Mouse (Mus musculus) heart, adult 8-10 months (tissue): Measurements from ENCODE around the gene Vgf. TPM values are rescaled to one million over a fixed set of nuclear protein-coding genes. Genes with fewer than 3 reads are reported as not detected.

Experiments used
- DNase-seq: peaks from one replicate; pipeline ENCODE4 v3.0.0; 2022; ENCODE audit warnings: low spot score
- total RNA-seq, 4 experiments: library from RNA; stranded (reverse); gene quantifications; 2 replicates each; pipeline ENCODE4 v1.2.4; 2022

The Vgf gene
- total RNA-seq, 4 experiments from 2014 or later: not detected

DNA sequence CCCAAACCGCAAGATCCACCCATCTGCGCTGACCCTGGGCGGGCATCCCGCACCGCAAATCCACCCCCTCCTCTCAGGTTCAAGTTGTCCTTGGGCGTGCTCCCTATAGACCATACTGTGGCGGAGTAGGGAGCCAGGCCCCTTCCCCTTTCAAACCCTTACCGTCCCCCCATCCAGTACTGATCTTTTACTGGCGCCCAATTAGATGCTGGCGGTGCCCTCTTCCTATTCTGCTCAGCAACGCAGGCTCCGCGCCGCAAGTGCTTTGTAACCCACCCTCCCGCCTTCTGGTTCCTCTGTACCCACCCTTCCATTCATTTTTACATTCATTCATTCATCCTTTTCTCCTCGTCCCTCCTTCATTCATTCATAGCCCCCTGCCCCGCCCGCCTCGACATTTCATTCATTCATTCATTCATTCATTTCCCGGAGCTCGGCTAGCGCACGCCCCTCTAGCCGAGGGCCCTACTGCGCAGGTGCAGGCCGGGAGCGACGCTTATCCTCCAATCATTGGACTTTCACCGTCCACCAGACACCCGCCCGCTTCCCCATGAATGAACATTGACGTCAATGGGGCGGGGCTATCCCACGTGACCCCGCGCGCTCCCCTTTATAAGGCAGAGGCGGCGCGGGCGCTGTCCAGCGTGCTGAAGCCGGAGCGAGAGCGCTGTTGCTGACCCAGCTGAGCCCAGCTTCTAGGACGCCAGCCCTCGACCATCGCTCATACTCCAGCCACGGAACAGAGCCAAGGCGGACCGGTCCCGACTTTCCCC, 3.6 kb downstream of the Vgf start:
- DNase-seq: peak; percentile 91

DNA sequence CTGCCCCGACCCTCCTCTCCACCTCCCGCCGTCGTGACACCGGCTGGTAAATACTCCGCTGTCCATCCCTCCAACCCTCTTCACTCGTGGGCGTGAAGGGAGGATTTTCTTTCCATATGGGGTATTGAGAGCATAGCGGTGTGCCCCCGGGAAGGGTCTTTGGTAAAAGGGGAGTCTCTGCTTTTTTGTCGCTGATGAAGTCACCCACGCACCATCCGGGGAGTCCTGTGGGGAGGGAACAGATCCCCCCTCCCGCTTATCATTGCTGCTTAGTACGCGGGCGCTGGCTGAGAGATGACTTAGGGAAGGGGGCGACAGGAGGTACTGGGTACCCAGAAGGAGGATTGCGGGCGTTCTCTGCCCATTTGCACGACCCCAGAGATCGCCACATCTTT, 4.2 kb downstream of the Vgf start:
- no peak for DNase-seq

DNA sequence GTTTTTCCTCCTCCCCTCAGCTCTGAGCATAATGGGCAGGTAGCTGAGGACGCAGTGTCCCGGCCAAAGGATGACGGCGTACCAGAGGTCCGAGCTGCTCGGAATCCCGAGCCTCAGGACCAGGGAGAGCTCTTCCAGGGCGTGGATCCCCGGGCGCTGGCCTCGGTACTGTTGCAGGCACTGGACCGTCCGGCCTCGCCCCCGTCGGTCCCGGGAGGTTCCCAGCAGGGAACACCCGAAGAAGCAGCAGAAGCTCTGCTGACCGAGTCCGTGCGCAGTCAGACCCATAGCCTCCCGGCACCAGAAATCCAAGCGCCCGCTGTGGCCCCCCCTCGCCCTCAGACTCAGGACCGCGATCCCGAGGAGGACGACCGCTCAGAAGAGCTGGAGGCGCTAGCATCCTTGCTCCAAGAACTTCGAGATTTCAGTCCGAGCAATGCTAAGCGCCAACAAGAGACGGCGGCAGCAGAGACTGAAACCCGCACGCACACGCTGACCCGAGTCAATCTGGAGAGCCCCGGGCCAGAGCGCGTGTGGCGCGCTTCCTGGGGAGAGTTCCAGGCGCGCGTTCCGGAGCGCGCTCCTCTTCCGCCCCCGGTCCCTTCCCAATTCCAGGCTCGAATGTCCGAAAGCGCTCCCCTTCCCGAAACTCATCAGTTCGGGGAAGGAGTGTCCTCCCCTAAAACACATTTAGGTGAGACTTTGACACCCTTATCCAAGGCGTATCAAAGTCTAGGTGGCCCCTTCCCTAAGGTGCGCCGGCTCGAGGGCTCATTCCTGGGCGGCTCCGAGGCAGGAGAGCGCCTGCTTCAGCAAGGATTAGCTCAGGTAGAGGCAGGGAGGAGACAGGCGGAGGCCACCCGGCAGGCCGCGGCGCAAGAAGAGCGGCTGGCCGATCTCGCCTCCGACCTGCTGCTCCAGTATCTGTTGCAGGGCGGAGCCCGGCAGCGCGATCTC, 5.2 kb downstream of the Vgf start:
- DNase-seq: no peak

DNA sequence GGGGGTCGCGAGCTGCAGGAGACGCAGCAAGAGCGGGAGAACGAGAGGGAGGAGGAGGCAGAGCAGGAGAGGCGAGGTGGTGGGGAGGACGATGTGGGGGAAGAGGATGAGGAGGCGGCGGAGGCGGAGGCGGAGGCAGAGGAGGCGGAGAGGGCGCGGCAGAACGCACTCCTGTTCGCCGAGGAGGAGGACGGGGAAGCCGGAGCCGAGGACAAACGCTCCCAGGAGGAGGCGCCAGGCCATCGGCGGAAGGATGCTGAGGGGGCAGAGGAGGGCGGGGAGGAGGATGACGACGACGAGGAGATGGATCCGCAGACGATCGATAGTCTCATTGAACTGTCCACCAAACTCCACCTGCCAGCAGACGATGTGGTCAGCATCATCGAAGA, 5.8 kb downstream of the Vgf start:
- no peak for DNase-seq

DNA sequence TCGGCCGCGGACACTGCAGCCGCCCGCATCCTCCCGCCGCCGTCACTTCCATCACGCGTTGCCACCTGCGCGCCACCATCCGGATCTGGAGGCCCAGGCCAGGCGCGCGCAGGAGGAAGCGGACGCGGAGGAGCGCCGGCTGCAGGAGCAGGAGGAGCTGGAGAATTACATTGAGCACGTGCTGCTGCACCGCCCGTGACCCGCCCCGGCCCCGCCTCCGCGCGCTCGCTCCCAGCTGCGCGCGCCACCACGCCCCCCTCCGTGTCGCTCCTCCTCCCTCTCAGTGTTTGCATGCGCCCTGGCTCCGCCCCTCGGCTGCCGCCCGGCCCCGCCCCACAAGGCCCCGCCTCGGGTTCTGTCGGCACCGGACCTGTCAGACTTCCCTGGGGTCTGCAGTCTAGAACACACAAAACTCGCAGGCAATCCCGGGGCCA, 6.5 kb downstream of the Vgf start:
- peak; percentile 80 for DNase-seq

DNA sequence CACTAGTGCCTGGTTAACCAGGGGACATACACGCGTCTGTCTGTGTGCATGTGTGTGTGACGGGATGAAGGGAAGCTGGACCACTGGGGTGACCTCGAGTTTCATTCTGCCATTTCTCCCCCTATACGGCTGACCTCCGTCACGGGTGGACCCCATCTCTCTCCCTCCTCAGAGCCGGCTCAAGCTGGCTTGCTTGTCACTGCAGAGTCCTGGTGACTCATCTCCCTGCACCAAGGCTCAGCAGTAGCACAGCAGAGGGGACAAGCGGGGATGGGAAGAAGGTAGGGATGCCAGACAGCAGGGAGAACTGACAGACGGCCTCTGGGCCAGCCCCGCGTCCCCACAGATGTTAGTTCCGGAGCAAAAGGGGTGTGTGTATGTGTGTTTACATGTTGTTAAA, 10.0 kb downstream of the Vgf start:
- no peak for DNase-seq

DNA sequence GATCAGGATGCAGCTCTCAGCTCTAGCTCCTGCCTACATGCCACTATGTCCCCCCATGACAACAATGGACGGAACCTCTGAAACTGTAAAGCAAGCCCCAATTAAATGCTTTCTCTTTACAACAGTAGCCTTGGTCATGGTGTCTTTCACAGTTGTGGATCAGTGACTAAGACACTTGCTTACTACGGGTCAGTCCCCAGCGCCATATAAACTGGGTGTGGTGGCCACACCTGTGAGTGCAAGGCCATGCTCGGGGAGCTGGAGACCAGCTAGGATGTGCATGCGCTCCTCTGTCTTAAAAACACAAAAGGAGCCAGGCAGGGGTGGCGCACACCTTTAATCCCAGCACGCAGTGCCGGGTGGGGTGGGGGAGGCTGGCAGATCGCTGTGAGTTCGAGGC, 13.3 kb downstream of the Vgf start:
- DNase-seq: no peak

DNA sequence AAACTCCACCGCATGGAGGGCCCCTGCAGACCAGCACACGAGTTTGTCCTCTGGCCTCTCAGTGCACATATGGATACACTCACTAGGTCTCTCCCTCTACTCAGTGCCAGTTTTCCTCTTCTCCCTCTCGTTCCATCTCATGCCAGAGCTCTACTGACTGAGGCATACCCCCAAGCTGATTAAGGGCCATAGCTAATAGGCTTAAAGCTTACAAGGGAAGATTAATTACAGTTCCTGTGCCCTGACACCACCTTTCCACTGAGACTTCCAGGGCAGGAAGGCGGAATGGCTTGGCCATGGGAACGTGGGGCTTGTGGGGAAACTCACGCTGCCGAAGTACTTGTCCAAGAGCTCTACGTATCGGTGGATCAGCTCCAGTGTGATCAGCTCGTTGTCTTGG, 15.2 kb downstream of the Vgf start:
- no peak for DNase-seq

DNA sequence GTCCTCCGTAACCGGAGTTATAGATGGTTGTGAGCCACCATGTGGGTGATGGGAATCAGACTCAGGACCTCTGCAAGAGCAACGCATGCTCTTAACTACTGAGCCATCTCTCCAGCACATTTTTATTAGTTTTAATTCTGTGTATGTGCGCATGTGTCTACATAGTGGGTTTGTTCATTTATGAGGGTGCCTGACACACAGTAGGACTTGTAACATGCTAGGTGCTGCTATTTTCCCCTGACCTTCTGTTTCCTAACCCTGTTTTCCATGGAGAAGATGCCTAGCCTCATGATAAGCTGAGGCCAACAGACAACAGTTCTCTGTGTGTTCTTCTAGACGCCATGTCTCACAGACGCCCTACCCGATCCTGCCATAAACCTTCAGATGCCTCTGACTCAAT, 17.8 kb downstream of the Vgf start:
- no peak for DNase-seq

DNA sequence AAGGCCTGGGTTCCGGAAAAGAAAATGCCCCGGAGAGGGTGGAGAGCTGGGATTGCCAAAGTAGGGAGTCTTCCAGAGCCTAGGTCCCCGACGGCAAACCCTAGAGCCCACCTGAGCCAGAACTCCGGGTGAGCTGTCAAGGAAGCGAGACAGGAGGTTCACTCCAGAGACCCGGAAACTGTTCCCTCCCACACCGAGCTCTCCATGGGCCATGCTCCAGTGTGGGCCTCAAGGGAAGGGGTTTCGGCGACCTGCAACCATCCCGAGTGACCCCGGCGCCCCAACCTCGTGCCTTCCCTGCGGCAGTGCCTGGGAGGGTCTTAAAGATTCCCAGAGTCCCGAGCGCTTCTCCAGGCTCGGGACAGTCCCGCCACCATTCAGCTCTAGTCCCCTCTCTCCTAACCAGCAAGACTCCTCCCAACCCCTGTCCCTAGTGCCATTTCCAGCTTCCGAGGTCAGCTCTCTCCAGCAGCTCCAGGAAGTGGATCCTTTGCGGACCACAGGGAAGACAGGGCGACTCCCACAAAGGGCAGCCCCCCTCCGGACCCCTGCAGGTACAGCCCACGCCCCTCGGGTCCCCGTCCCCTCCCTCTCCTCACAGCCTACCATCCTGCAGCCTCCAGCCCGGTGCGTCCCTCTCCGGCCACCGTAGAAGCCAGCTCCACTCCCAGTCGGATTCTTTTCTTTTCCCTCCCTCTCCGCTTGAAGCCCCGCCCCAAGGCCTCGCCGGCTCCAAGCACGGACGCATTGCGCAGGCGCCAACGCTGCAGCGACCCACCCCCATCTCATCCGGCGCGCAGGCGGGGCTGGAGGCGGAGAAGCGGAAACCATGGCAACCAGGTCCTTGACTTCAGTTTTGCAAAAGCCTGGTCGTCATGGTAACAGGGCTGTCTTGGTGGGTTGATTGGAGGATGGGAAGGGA, 19.5 kb downstream of the Vgf start, which contains the start of gene Ap1s1:
Gene Ap1s1 (minus strand): TSS at position 734 of the 922 bp plus-strand sequence.
- peak; percentile 97 for DNase-seq

DNA sequence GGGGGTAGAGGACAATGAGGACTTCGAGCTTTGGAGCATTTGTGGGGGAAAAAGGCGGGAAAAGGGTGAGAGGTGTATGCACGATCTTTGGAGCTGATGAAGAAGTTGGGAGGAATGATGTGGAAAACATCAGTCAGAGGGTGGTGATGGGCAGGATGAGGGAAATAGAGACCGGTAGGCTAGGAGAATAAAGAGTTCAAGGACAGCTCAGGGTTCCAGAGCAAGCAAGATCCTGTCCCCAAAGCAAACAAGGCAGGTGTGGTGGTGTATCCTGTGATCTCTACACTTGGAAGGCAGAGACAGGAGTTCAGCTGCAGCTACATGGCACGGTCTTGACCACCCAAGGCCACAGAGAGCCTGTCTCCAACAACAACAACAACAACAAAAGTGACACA, 20.1 kb downstream of the Vgf start:
- DNase-seq: no peak

DNA sequence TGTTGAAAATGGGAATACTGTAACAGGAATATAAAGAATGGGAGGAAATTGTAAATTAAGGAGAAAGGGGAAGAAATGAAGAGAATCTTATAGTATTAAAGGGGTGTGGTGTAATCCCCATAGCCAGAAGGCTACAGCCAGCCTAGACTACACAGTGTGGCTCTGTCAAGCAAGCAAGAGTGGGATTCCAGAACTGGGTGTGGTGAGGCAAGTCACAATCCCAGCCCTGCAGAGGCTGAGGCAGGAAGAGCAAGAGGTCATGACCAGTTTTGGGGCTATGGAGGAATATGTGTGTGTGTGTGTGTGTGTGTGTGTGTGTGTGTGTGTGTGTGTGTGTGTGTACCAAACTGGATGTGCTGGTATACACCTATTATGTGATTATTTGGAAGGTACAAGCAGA, 20.8 kb downstream of the Vgf start:
- DNase-seq: no peak

DNA sequence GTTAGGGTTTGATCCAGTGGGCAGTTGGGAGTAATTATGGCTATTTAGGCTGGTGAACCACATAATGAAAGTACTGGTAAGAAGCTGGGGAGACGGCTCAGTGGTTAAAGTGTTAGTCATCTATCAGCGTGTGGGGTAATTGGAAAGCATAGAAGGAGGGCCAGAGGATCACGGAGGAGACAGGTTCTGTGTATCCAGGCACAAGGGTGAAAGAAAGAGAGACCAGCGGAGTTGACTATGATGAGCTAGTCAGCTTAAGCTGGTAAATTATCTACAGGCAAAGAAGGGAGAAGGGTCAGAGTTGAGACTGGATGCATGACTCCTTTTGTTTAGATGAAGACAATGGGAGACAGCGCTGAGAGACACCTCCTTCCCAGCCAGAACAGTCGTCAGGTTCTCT, 24.9 kb downstream of the Vgf start:
- no peak for DNase-seq

DNA sequence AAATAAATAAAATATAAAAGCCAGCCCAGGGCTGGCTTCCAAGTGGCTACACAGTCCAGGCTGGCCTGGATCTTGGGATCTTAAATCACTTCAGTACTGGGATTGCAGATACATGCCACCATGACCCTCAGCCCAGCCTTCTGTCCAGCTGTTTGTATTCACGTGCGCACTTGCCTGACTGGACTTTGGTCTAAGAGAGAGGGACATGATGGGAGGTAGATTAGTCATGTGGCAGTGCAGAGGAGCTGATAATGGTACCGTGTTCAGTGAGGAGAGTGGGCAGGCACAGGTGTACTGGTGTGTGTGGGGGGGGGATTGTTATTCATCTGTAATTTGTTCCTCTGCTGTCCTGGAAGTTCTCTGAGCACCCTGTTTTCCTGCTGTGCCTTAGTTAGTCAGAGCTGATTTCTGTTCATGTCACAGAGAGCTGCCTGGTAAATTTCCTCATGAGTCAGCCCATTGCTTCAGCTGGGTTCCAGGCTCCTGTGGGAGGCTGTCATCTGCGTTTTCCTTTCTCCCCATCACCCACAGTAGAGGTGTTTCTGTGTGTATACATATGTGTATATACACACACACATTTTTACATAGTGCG, 25.8 kb downstream of the Vgf start:
- no peak for DNase-seq

DNA sequence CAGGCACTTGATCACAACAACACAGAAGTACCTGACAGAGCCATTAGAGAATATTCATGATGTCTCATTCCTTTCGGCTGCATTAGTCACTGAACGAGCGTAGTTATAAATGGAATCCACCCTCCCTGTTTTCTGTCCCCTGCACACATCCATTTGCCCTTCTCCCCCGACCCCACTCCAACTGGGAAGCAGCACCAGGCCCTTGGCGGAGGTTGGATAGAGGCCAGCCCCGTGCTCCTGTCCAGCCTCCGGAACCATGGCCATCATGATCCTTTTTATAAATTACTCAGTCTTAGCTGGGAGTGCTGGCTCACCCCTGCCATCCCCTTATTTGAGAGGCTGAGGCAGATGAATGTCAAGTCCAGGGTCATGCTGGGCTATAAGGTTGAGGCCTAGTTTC, 28.1 kb downstream of the Vgf start:
- no peak for DNase-seq

DNA sequence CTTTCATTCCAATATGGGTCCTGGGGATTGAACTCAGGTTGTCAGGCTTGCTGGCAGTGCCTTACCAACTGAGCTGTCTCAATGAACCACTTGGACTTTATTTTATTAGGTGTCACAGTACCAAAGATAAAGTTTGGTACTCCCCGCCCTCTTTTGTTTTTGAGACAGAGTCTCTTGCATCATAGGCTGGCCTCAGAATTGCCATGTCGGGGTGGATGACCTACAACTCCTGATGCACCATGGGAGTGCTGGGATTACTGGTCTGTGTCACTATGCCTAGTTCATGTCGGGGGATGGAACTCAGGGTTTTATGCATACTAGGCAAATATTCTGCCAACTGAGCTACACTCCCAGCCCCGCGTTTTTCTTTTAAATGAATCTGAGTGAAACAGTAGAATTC, 28.7 kb downstream of the Vgf start:
- no peak for DNase-seq

DNA sequence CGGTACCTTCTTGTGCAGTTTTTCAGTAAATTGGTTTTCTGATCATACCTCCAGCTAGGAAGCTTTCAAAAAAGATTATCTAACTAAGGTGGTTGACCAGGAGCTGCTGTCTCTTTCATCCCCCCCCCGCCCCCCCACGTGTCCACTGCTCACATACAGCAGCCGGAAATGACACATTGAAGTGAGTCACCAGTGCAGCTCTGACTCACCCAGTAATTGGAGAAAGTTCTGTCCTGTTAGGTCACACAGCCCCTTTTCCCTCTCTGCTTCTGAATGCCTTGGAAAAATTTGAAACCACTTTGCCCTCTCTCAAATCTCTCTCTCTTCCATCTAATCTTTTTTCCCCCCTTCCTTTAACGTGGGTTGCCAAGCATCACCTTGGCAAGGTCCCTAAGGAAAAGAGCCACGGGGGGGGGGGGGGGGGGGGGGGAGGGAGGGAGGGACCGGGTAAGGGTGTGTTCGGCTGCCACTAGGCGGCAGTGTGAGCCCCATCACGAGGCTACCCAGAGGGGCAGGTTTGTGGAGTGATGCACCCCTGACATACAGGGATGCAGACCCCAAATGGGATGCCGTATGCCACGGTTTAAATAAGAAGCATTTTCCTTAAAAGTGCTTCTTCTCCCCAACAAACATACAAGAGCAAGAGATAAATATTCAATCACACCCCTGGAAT, 35.8 kb downstream of the Vgf start:
- peak; percentile 30 for DNase-seq

DNA sequence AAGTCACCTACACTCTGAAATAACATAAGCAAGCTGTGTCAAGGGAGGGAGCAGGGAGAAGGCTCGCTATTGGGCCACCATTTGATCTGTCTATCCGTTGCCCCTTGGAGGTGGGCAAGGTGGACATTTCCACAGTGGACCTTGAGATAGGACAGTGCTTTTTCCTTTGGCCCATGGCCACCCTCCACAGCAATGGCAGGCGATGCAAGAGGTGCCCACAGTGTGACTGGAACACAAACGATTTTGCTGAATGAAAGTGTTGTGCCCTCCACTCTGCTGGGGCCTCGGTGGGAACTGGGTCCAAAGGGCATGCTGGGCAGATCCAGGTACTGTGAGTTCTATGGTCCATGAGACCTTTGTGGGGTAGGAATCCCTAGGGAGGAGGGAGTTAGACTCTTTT, 36.4 kb downstream of the Vgf start:
- DNase-seq: no peak

DNA sequence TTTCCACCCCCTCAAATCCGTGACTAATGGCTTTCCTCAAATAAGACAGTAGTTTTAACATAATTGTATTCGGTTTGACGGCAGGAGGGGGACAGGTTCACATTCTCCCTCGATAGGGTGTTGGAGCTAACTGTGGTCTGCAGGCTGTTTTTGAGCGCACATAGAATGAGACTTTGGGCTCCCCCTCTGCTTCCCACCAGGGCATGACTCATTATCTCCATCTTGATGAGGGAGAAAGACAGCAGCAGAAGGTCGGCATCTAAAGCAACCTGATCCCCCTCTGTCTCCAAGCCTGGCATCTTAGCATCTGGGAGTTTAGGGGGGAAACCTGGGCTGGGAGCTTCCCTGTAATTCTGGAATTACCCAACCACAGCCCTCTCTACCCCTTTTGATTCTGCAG, 39.3 kb downstream of the Vgf start:
- no peak for DNase-seq

DNA sequence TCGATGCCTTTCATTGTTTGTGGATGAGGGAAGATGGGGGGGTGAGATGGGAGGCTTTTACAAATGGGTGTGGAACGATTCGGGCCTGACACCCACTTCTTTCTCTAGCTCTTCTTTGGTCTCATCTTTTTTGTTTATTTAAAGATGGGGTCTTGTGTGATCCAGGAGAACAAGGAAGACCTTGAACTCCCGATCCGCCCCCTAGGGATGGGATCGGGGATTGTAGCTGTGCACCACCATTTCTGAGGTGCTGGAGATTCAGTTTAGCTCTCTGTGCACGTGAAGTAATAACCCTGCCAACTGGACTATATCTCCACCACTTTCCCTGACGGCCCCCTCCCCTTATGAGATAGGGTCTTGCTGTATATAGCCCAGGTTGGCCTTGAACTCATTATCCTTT, 39.7 kb downstream of the Vgf start:
- no peak for DNase-seq

DNA sequence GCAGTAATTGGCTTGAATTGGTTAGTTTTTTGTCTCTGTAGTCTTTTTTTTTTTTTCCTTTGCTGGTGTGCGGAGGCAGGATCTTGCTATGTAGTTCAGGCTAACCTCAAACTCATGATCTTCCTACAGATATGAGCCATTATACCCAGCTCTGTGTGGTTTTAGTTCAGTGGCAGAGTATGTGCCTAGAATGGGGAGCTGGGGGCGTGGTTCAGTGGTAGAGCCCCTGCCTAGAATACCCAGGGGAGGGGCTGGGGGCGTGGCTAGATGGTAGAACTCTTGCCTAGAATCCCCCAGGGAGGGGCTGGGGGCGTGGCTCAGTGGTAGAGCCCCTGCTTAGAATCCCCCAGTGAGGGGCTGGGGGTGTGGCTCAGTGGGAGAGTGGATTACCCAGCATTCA, 42.5 kb downstream of the Vgf start:
- no peak for DNase-seq
